Mouse (Mus musculus): ENCODE data around the gene Dusp23. TPM values are rescaled to one million over a fixed set of nuclear protein-coding genes. Genes with fewer than 3 reads are reported as not detected.
A peak's percentile ranks its signal among the peaks of the same experiment; 100 is the strongest.

The Dusp23 gene
- polyA plus RNA-seq, 2 experiments = 3.8 to 4.0 TPM

DNA sequence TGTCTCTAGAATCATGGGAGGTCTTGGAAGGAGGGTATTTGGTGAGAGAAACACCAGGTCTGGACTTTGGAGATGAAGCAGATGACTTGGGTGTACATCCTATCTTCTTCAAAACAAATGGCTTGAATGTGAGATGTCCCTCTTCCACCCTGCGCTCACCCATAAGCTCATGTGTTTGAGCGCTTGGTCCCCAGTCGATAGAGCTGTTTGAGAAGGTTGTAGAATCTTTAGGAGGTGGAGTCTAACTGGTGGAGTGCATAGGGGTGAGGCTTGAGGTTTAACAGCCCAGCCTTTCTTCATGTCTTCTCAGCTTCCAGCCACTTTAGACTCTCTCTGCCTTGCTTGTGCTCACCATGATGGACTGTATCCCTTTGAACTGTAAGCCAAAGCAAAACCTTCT lies 6.5 kb downstream of the Dusp23 start:
- TF ChIP-seq EP300 (IDR thresholded peaks at IDR 0.05; ENCODE audit: low read depth) (no peak), CTCF (IDR thresholded peaks at IDR 0.05; ENCODE audit: low read depth) (no peak)
- Histone ChIP-seq H3K4me3 (ENCODE audit: insufficient read depth in 1 of 2, low read depth in 2 of 2, low read length in 2 of 2) (no peak overlapping the region), H3K9me3 (ENCODE audit: control insufficient read depth, low read length) (no peaks in the 10 kb centered on the region), H3K4me1 (replicated peaks; ENCODE audit: control insufficient read depth in 2 of 2, insufficient read depth in 2 of 2, low read length in 1 of 2) (no peaks in the 10 kb centered on the region), H3K27me3 (ENCODE audit: control insufficient read depth, insufficient read depth, low read length) (no peaks in the 10 kb centered on the region), H3K36me3 (replicated peaks; ENCODE audit: control insufficient read depth, insufficient read depth, low read depth) (no peaks in the 10 kb centered on the region), H3K27ac (no peak overlapping the region), H3K9ac (replicated peaks) (no peak overlapping the region), H3K4me2 (ENCODE audit: low read depth) (no peak overlapping the region)
- WGBS (ENCODE audit: insufficient replicate concordance) = 73% methylated on average over 3 of the region's 3 CpGs
- DNase-seq (ENCODE audit: low read depth in 3 of 3, low spot score in 3 of 3) (no peak), ATAC-seq (ENCODE audit: insufficient read depth) (no peak)

DNA sequence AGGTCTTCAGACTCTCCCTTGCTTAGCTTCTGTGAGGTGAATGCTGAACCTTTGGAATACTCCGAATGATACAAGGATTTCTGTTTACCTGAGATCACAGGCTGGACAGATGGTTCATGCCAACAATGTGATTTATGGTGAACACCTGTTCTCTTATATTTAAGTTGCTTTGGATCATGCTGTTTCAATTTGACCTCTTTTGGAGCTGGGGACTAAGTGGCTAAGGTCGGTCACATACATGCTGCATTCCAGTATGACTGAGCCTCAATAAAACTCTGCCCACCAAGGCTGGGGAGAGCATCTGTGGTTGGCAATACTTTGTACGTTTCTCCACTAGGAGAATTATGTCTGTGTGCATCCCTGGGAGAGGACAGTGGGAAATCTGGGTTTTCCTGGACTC lies 8.7 kb downstream of the Dusp23 start:
- Histone ChIP-seq H3K27me3 (ENCODE audit: control insufficient read depth, insufficient read depth, low read length) (no peaks in the 10 kb centered on the region), H3K4me1 (replicated peaks; ENCODE audit: control insufficient read depth in 2 of 2, insufficient read depth in 2 of 2, low read length in 1 of 2) (no peaks in the 10 kb centered on the region), H3K9ac (replicated peaks) (no peak overlapping the region), H3K9me3 (ENCODE audit: control insufficient read depth, low read length) (no peaks in the 10 kb centered on the region), H3K27ac (no peak overlapping the region), H3K36me3 (replicated peaks; ENCODE audit: control insufficient read depth, insufficient read depth, low read depth) (no peaks in the 10 kb centered on the region), H3K4me3 (ENCODE audit: insufficient read depth in 1 of 2, low read depth in 2 of 2, low read length in 2 of 2) (no peak overlapping the region), H3K4me2 (ENCODE audit: low read depth) (no peak overlapping the region)
- 53% methylated on average over 3 of the region's 3 CpGs for WGBS (ENCODE audit: insufficient replicate concordance)
- DNase-seq (ENCODE audit: low read depth in 3 of 3, low spot score in 3 of 3) (no peak), ATAC-seq (ENCODE audit: insufficient read depth) (no peak)
- TF ChIP-seq CTCF (IDR thresholded peaks at IDR 0.05; ENCODE audit: low read depth) = no peak
- TF ChIP-seq EP300 (IDR thresholded peaks at IDR 0.05; ENCODE audit: low read depth) = no peak

GRCm38 (mm10) chr1:172623599-172623998 lies 9.2 kb downstream of the Dusp23 start:
- H3K27ac ChIP-seq = no peak overlapping the region
- no peak overlapping the region for H3K4me2 ChIP-seq (ENCODE audit: low read depth)
- H3K27me3 ChIP-seq (ENCODE audit: control insufficient read depth, insufficient read depth, low read length) = no peaks in the 10 kb centered on the region
- TF ChIP-seq EP300 (IDR thresholded peaks at IDR 0.05; ENCODE audit: low read depth) = no peak
- no peak for TF ChIP-seq CTCF (IDR thresholded peaks at IDR 0.05; ENCODE audit: low read depth)
- no peaks in the 10 kb centered on the region for H3K36me3 ChIP-seq (replicated peaks; ENCODE audit: control insufficient read depth, insufficient read depth, low read depth)
- no peak overlapping the region for H3K9ac ChIP-seq (replicated peaks)
- no peak for DNase-seq (ENCODE audit: low read depth in 3 of 3, low spot score in 3 of 3)
- no peak for ATAC-seq (ENCODE audit: insufficient read depth)
- H3K4me1 ChIP-seq (replicated peaks; ENCODE audit: control insufficient read depth in 2 of 2, insufficient read depth in 2 of 2, low read length in 1 of 2) = no peaks in the 10 kb centered on the region
- H3K4me3 ChIP-seq (ENCODE audit: insufficient read depth in 1 of 2, low read depth in 2 of 2, low read length in 2 of 2) = no peak overlapping the region
- WGBS (ENCODE audit: insufficient replicate concordance) = 25% methylated on average over 5 of the region's 5 CpGs
- no peaks in the 10 kb centered on the region for H3K9me3 ChIP-seq (ENCODE audit: control insufficient read depth, low read length)

DNA sequence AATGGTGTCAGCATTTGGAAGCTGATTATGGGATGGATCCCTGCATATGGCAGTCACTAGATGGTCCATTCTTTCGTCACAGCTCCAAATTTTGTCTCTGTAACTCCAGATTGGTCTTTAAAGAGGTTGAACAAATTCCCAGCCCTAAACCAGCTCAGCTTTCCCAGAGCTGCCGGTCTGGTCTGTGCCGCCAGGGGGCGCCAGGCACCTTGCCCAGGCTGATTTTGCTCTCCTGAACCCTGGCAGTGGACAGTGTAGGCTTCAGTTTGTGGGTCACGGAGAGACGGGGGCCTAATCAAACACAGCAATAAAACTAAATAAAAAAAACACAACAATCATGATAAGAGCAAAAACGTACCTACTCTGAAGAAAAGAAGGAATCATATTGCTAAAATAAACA lies 13.5 kb downstream of the Dusp23 start:
- TF ChIP-seq CTCF (IDR thresholded peaks at IDR 0.05; ENCODE audit: low read depth) (peak; percentile 90), EP300 (IDR thresholded peaks at IDR 0.05; ENCODE audit: low read depth) (no peak)
- H3K4me2 ChIP-seq (ENCODE audit: low read depth) = no peak overlapping the region
- H3K27me3 ChIP-seq (ENCODE audit: control insufficient read depth, insufficient read depth, low read length) = no peaks in the 10 kb centered on the region
- no peak overlapping the region for H3K27ac ChIP-seq
- 5% methylated on average over 7 of the region's 7 CpGs for WGBS (ENCODE audit: insufficient replicate concordance)
- no peak overlapping the region for H3K4me3 ChIP-seq (ENCODE audit: insufficient read depth in 1 of 2, low read depth in 2 of 2, low read length in 2 of 2)
- no peak for ATAC-seq (ENCODE audit: insufficient read depth)
- no peak overlapping the region for H3K9ac ChIP-seq (replicated peaks)
- DNase-seq (ENCODE audit: low read depth in 3 of 3, low spot score in 3 of 3) = peak in 1 of 3 experiments; percentile 6
- H3K4me1 ChIP-seq (replicated peaks; ENCODE audit: control insufficient read depth in 2 of 2, insufficient read depth in 2 of 2, low read length in 1 of 2) = no peaks in the 10 kb centered on the region
- H3K9me3 ChIP-seq (ENCODE audit: control insufficient read depth, low read length) = no peaks in the 10 kb centered on the region
- no peaks in the 10 kb centered on the region for H3K36me3 ChIP-seq (replicated peaks; ENCODE audit: control insufficient read depth, insufficient read depth, low read depth)

GRCm38 (mm10) chr1:172618141-172618540 lies 14.6 kb downstream of the Dusp23 start:
- DNase-seq (ENCODE audit: low read depth in 3 of 3, low spot score in 3 of 3) (no peak), ATAC-seq (ENCODE audit: insufficient read depth) (no peak)
- H3K27me3 ChIP-seq (ENCODE audit: control insufficient read depth, insufficient read depth, low read length) = no peaks in the 10 kb centered on the region
- no peak overlapping the region for H3K4me2 ChIP-seq (ENCODE audit: low read depth)
- TF ChIP-seq CTCF (IDR thresholded peaks at IDR 0.05; ENCODE audit: low read depth) = no peak
- no peak for TF ChIP-seq EP300 (IDR thresholded peaks at IDR 0.05; ENCODE audit: low read depth)
- no peaks in the 10 kb centered on the region for H3K9me3 ChIP-seq (ENCODE audit: control insufficient read depth, low read length)
- H3K4me3 ChIP-seq (ENCODE audit: insufficient read depth in 1 of 2, low read depth in 2 of 2, low read length in 2 of 2) = no peak overlapping the region
- H3K36me3 ChIP-seq (replicated peaks; ENCODE audit: control insufficient read depth, insufficient read depth, low read depth) = no peaks in the 10 kb centered on the region
- no peak overlapping the region for H3K27ac ChIP-seq
- H3K9ac ChIP-seq (replicated peaks) = no peak overlapping the region
- no peaks in the 10 kb centered on the region for H3K4me1 ChIP-seq (replicated peaks; ENCODE audit: control insufficient read depth in 2 of 2, insufficient read depth in 2 of 2, low read length in 1 of 2)
- 56% methylated on average over 4 of the region's 4 CpGs for WGBS (ENCODE audit: insufficient replicate concordance)

Data from liver, embryonic 14.5 days (tissue).